In the genomic region with DNA sequence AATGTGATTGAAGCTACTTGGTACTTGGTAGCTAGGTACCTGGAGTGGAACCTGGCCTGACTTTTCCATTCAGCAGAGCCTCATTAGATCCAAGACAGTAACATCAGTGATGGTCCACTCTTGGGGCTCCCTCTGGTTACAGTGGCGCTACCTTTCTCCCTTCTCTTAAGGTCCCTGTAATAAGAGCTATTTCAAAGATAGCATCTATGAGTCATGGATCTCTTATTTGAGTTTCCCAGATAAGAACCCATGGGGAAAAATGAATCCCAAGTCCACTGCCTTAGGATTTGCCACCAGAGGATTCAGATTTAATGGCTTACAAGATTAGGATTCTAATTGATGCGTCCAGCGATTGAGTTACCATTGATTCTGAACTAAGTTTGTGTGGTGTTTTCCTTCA, we compare ENCODE assay signal across 20 mouse cellular contexts. TPM values are rescaled to one million over a fixed set of nuclear protein-coding genes. Genes with fewer than 3 reads are reported as not detected.
DNase-seq lines count a peak whose midpoint lies in the region; ATAC-seq and TF ChIP-seq lines count a peak whose summit lies in the region.
"Had no signal": no experiment of that assay in that cellular context is flagged by ENCODE, and none has a peak within 500 bp of the region (broad histone marks: within the 10 kb centered on the region; RNA-seq: fewer than 3 reads in every experiment).

No protein-coding gene starts in this region.

- H3K9me3 ChIP-seq in intestine, embryonic 15.5 days: no peaks in the 10 kb centered on the region
- no peaks in the 10 kb centered on the region for H3K9me3 ChIP-seq in intestine, postnatal 0 days (ENCODE audit: control insufficient read depth)
- no peaks in the 10 kb centered on the region for H3K9me3 ChIP-seq in intestine, embryonic 16.5 days (ENCODE audit: control insufficient read depth, low read length)
- H3K9me3 ChIP-seq: G1E had no signal

- H3K9ac ChIP-seq in intestine, embryonic 15.5 days: no peak overlapping the region
- H3K9ac ChIP-seq in intestine, postnatal 0 days (ENCODE audit: low read depth, low read length): no peak overlapping the region
- no peak overlapping the region for H3K9ac ChIP-seq in intestine, embryonic 16.5 days (ENCODE audit: low read depth, low read length)

- no peak overlapping the region for H3K27ac ChIP-seq in intestine, embryonic 15.5 days
- H3K27ac ChIP-seq in intestine, postnatal 0 days (ENCODE audit: low read depth, low read length): no peak overlapping the region
- no peak overlapping the region for H3K27ac ChIP-seq in intestine, embryonic 16.5 days (ENCODE audit: low read length)
- H3K27ac ChIP-seq in layer of hippocampus, adult 2 months: no peak overlapping the region

- H3K4me2 ChIP-seq in intestine, embryonic 15.5 days (replicated peaks): no peak overlapping the region
- H3K4me2 ChIP-seq in intestine, postnatal 0 days (replicated peaks; ENCODE audit: low read depth): no peak overlapping the region
- no peak overlapping the region for H3K4me2 ChIP-seq in intestine, embryonic 16.5 days (ENCODE audit: low read depth, low read length)

- no peak for DNase-seq in layer of hippocampus, adult 2 months (ENCODE audit: low spot score in 2 of 2)
- DNase-seq: adrenal gland, adult 2 months; adrenal gland, adult 8-10 months; adrenal gland, postnatal 10 days; adrenal gland, postnatal 14 days; adrenal gland, postnatal 25 days; adrenal gland, postnatal 36 days; B cell, adult 2 months; cerebellum, adult 11 months; cerebellum, adult 11-12 months; cerebellum, adult 18-20 months had no signal

- H3K36me3 ChIP-seq in intestine, embryonic 15.5 days: no peaks in the 10 kb centered on the region
- no peaks in the 10 kb centered on the region for H3K36me3 ChIP-seq in intestine, postnatal 0 days (ENCODE audit: control insufficient read depth, insufficient read depth)
- no peaks in the 10 kb centered on the region for H3K36me3 ChIP-seq in intestine, embryonic 16.5 days (ENCODE audit: control insufficient read depth, insufficient read depth, low read length)
- H3K36me3 ChIP-seq: G1E had no signal

- peak; percentile 58 for ATAC-seq in intestine, embryonic 15.5 days
- no peak for ATAC-seq in intestine, postnatal 0 days
- ATAC-seq in intestine, embryonic 16.5 days: peak; percentile 72
- ATAC-seq: activated CD4-positive, CD25-positive, alpha-beta regulatory T cell, adult 4 months; CD4-positive, CD25-positive, alpha-beta regulatory T cell, adult 4 months; Patski had no signal

- TF ChIP-seq CTCF in intestine, postnatal 0 days (IDR thresholded peaks at IDR 0.05; ENCODE audit: low read depth): no peak
- no peak for TF ChIP-seq CTCF in layer of hippocampus, adult 2 months (conservative IDR thresholded peaks at IDR 0.05)

- no peaks in the 10 kb centered on the region for H3K4me1 ChIP-seq in intestine, embryonic 15.5 days (replicated peaks)
- H3K4me1 ChIP-seq in intestine, postnatal 0 days (replicated peaks; ENCODE audit: control insufficient read depth, insufficient read depth, low read length): no peaks in the 10 kb centered on the region
- no peaks in the 10 kb centered on the region for H3K4me1 ChIP-seq in intestine, embryonic 16.5 days (ENCODE audit: control insufficient read depth, insufficient read depth, low read length)

- no peak overlapping the region for H3K4me3 ChIP-seq in intestine, embryonic 15.5 days (replicated peaks)
- no peak overlapping the region for H3K4me3 ChIP-seq in intestine, postnatal 0 days (ENCODE audit: low read depth, low read length)
- H3K4me3 ChIP-seq in intestine, embryonic 16.5 days (ENCODE audit: low read length): no peak overlapping the region
- H3K4me3 ChIP-seq in layer of hippocampus, adult 2 months: no peak overlapping the region

- WGBS in intestine, embryonic 15.5 days: 80% methylated on average over 3 of the region's 3 CpGs
- 42% methylated on average over 3 of the region's 3 CpGs for WGBS in intestine, postnatal 0 days
- 76% methylated on average over 3 of the region's 3 CpGs for WGBS in intestine, embryonic 16.5 days

- no peaks in the 10 kb centered on the region for H3K27me3 ChIP-seq in intestine, embryonic 15.5 days (replicated peaks)
- H3K27me3 ChIP-seq in intestine, postnatal 0 days (replicated peaks; ENCODE audit: control insufficient read depth, insufficient read depth, low read length): no peaks in the 10 kb centered on the region
- H3K27me3 ChIP-seq in intestine, embryonic 16.5 days (replicated peaks; ENCODE audit: control insufficient read depth, insufficient read depth, low read length): no peaks in the 10 kb centered on the region
- H3K27me3 ChIP-seq: CH12.LX, Patski had no signal

RNA-seq across cellular contexts. Expression of a gene that starts 16.9 kb away (rescaled TPM):
- 5.7 and 6.5 TPM in 2 replicates for polyA plus RNA-seq in intestine, embryonic 15.5 days (2015; fragmentation: Nextera tagmentation; extraction: Ambion mirVana)
- polyA plus RNA-seq in intestine, postnatal 0 days (2015; fragmentation: Nextera tagmentation; extraction: Ambion mirVana): 1.9 and 2.3 TPM in 2 replicates
- polyA plus RNA-seq in intestine, embryonic 16.5 days (2015; fragmentation: Nextera tagmentation; extraction: Ambion mirVana): 4.1 and 5.7 TPM in 2 replicates
- total RNA-seq in layer of hippocampus, adult 2 months (2021): under 1 TPM in 1 of 2 experiments, not detected in 1; 0.51 TPM
- total RNA-seq: CH12.LX, G1E, MEL had no signal
- polyA plus RNA-seq: activated CD4-positive, CD25-positive, alpha-beta regulatory T cell, adult 4 months; CD4-positive, CD25-positive, alpha-beta regulatory T cell, adult 4 months; G1E had no signal

RNA-seq across cellular contexts. Expression of a gene that starts 37.8 kb away (rescaled TPM):
- 7.8 and 9.5 TPM in 2 replicates for polyA plus RNA-seq in intestine, embryonic 15.5 days (2015; fragmentation: Nextera tagmentation; extraction: Ambion mirVana)
- polyA plus RNA-seq in intestine, postnatal 0 days (2015; fragmentation: Nextera tagmentation; extraction: Ambion mirVana): 6.5 and 6.9 TPM in 2 replicates
- polyA plus RNA-seq in intestine, embryonic 16.5 days (2015; fragmentation: Nextera tagmentation; extraction: Ambion mirVana): 9.1 and 9.2 TPM in 2 replicates
- 1 to 10 TPM; 5.3 to 7.1 TPM for total RNA-seq in layer of hippocampus, adult 2 months (2021)
- total RNA-seq: CH12.LX, MEL had no signal
- polyA plus RNA-seq: CD4-positive, CD25-positive, alpha-beta regulatory T cell, adult 4 months; G1E had no signal
